Comparison of ENCODE assay signal across 25 mouse cellular contexts in the genomic region with DNA sequence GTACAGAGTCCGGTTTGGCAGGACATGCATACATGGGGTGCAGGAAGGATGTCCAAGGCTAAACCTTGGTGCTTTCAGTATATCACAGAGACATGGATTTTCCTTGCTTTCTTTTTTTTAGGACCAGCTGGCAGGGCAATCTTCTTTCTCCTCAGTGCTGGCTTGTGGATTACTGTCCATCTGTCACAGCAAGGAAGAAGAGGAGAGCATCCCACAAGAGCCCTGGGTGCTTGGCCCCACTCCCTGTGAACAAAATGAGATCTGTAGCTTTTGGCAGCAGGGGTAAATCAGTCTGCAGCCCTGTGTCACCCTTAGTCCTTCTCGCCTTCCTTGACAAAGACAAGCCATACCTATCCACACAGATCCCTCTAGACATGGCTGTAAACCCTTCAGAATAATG.
DNase-seq lines count a peak whose midpoint lies in the region; ATAC-seq and TF ChIP-seq lines count a peak whose summit lies in the region.
"Had no signal": no experiment of that assay in that cellular context is flagged by ENCODE, and none has a peak within 500 bp of the region (broad histone marks: within the 10 kb centered on the region; RNA-seq: fewer than 3 reads in every experiment).

No protein-coding gene starts in this region.

- no peak for DNase-seq in CH12.LX (ENCODE audit: extremely low read depth)
- DNase-seq in cerebellum, adult 11-12 months: peak; percentile 96
- peak; percentile 85 to 92 for DNase-seq in cerebellum, postnatal 10 days
- DNase-seq in lung, postnatal 4 days: no peak
- no peak for DNase-seq in liver
- DNase-seq: adrenal gland, adult 2 months; forebrain, postnatal 0 days; gastrocnemius, postnatal 25 days; right cerebral cortex, adult 18-20 months; right cerebral cortex, postnatal 4 days; thymus, adult 18-20 months; thymus, postnatal 4 days had no signal

- H3K4me2 ChIP-seq in hindbrain, embryonic 16.5 days (ENCODE audit: low read length): no peak overlapping the region
- no peak overlapping the region for H3K4me2 ChIP-seq in hindbrain, embryonic 13.5 days
- H3K4me2 ChIP-seq in CH12.LX (ENCODE audit: insufficient read depth, low read depth, poor library complexity, severe bottlenecking): no peak overlapping the region
- H3K4me2 ChIP-seq: heart, embryonic 15.5 days; hindbrain, embryonic 15.5 days; limb, embryonic 15.5 days; liver, embryonic 15.5 days; lung, embryonic 15.5 days had no signal

- no peak for TF ChIP-seq RAD21 in CH12.LX (IDR thresholded peaks at IDR 0.05; ENCODE audit: low read depth, low read length)

- no peak for TF ChIP-seq POLR2A in CH12.LX (IDR thresholded peaks at IDR 0.05; ENCODE audit: low read depth, low read length)

- peak; percentile 30; the same call in 1 of the 2 replicates for ATAC-seq in hindbrain, embryonic 16.5 days
- no peak for ATAC-seq in hindbrain, embryonic 13.5 days (ENCODE audit: low FRiP score)
- ATAC-seq: CD4-positive, CD25-positive, alpha-beta regulatory T cell, adult 4 months; intestine, embryonic 16.5 days; midbrain, embryonic 16.5 days; Patski had no signal

- no peak overlapping the region for H3K4me3 ChIP-seq in hindbrain, embryonic 16.5 days (ENCODE audit: low read length)
- H3K4me3 ChIP-seq in hindbrain, embryonic 13.5 days: no peak overlapping the region
- peak overlapping the region in 1 of 3 experiments; percentile 23 for H3K4me3 ChIP-seq in CH12.LX (replicated peaks in 1 of 3; ENCODE audit: low read depth in 2 of 3, low read length in 2 of 3, poor library complexity in 1 of 3)
- H3K4me3 ChIP-seq: forebrain, embryonic 10.5 days; heart, embryonic 15.5 days; hindbrain, embryonic 15.5 days; limb, embryonic 15.5 days; liver, embryonic 15.5 days; lung, embryonic 15.5 days had no signal

- TF ChIP-seq CTCF in CH12.LX (conservative IDR thresholded peaks at IDR 0.05 in 1 of 2, IDR thresholded peaks at IDR 0.05 in 1 of 2; ENCODE audit: low read depth in 2 of 2, low read length in 2 of 2): no peak

- WGBS in hindbrain, embryonic 16.5 days: 91% methylated on average over 2 of the region's 2 CpGs
- 83% methylated on average over 2 of the region's 2 CpGs for WGBS in hindbrain, embryonic 13.5 days

- no peaks in the 10 kb centered on the region for H3K27me3 ChIP-seq in hindbrain, embryonic 16.5 days (replicated peaks; ENCODE audit: control insufficient read depth, insufficient read depth, low read length)
- H3K27me3 ChIP-seq in hindbrain, embryonic 13.5 days: 0 out of 2 replicates have a peak, but pooled peaks cover 2% of the 10 kb centered on the region
- no peaks in the 10 kb centered on the region for H3K27me3 ChIP-seq in CH12.LX (replicated peaks)
- H3K27me3 ChIP-seq: heart, embryonic 15.5 days; hindbrain, embryonic 15.5 days; limb, embryonic 15.5 days; lung, embryonic 15.5 days; Patski had no signal

- H3K27ac ChIP-seq in hindbrain, embryonic 16.5 days (ENCODE audit: low read depth, low read length): no peak overlapping the region
- H3K27ac ChIP-seq in hindbrain, embryonic 13.5 days: no peak overlapping the region
- H3K27ac ChIP-seq in CH12.LX (ENCODE audit: insufficient read depth, low read depth): peak overlapping the region; percentile 29; the same call in 1 of the 2 replicates
- H3K27ac ChIP-seq: forebrain, embryonic 10.5 days; heart, embryonic 15.5 days; hindbrain, embryonic 15.5 days; limb, embryonic 15.5 days; liver, embryonic 15.5 days; lung, embryonic 15.5 days; macrophage had no signal

- dilution Hi-C loops in CH12.LX (cut with MboI; ENCODE audit: extremely low pct_ligation_motif_present, extremely low pct_unique_long_range_greater_than_20kb, low sequenced_read_pairs): no loop called here

- no peaks in the 10 kb centered on the region for H3K79me2 ChIP-seq in CH12.LX (replicated peaks; ENCODE audit: control insufficient read depth, extremely low read depth, insufficient read depth, poor library complexity, severe bottlenecking)

- TF ChIP-seq EP300 in CH12.LX (IDR thresholded peaks at IDR 0.05; ENCODE audit: low read length): no peak

- no peaks in the 10 kb centered on the region for H3K4me1 ChIP-seq in hindbrain, embryonic 16.5 days (ENCODE audit: control insufficient read depth, insufficient read depth, low read depth, low read length)
- peaks cover 12% of the 10 kb centered on the region; the same call in 1 of the 2 replicates for H3K4me1 ChIP-seq in hindbrain, embryonic 13.5 days (replicated peaks)
- H3K4me1 ChIP-seq in CH12.LX (ENCODE audit: control insufficient read depth in 1 of 2, insufficient read depth in 2 of 2): peaks cover 23 to 51% of the 10 kb centered on the region in 2 experiments
- H3K4me1 ChIP-seq: limb, embryonic 15.5 days; liver, embryonic 15.5 days had no signal

- in situ Hi-C loops in CH12.LX (cut with MboI; ENCODE audit: low pct_ligation_motif_present, low pct_unique_long_range_greater_than_20kb, low sequenced_read_pairs): no loop called here

- no peak overlapping the region for H3K9ac ChIP-seq in hindbrain, embryonic 16.5 days (ENCODE audit: low read depth, low read length)
- no peak overlapping the region for H3K9ac ChIP-seq in hindbrain, embryonic 13.5 days
- H3K9ac ChIP-seq in CH12.LX (ENCODE audit: insufficient read depth, low read depth): no peak overlapping the region
- H3K9ac ChIP-seq: forebrain, postnatal 0 days; heart, embryonic 15.5 days; hindbrain, embryonic 15.5 days; limb, embryonic 15.5 days; liver, embryonic 15.5 days; lung, embryonic 15.5 days had no signal

- no peaks in the 10 kb centered on the region for H3K9me3 ChIP-seq in hindbrain, embryonic 16.5 days (ENCODE audit: control insufficient read depth, low read length)
- no peaks in the 10 kb centered on the region for H3K9me3 ChIP-seq in hindbrain, embryonic 13.5 days
- H3K9me3 ChIP-seq in CH12.LX (replicated peaks; ENCODE audit: low read length): peaks cover 3% of the 10 kb centered on the region
- H3K9me3 ChIP-seq: forebrain, embryonic 10.5 days; heart, embryonic 15.5 days; hindbrain, embryonic 15.5 days; limb, embryonic 15.5 days; liver, embryonic 15.5 days; lung, embryonic 15.5 days had no signal

- no peaks in the 10 kb centered on the region for H3K36me3 ChIP-seq in hindbrain, embryonic 16.5 days (ENCODE audit: control insufficient read depth, insufficient read depth, low read length)
- H3K36me3 ChIP-seq in hindbrain, embryonic 13.5 days: no peaks in the 10 kb centered on the region
- H3K36me3 ChIP-seq in CH12.LX (replicated peaks in 1 of 2; ENCODE audit: control insufficient read depth in 1 of 2, insufficient read depth in 1 of 2, low read length in 1 of 2): no peaks in the 10 kb centered on the region
- H3K36me3 ChIP-seq: forebrain, embryonic 10.5 days; heart, embryonic 15.5 days; hindbrain, embryonic 15.5 days; limb, embryonic 15.5 days; liver, embryonic 15.5 days; lung, embryonic 15.5 days had no signal

TF ChIP-seq in CH12.LX, 34 proteins besides CTCF, POLR2A, EP300 and RAD21:
- TF ChIP-seq MEF2A (IDR thresholded peaks at IDR 0.05; ENCODE audit: borderline replicate concordance, low read depth, low read length): no peak
- TF ChIP-seq ZC3H11A (IDR thresholded peaks at IDR 0.05; ENCODE audit: low read depth, low read length): no peak
- TF ChIP-seq ETS1 (conservative IDR thresholded peaks at IDR 0.05; ENCODE audit: low read depth, low read length): no peak
- TF ChIP-seq POLR2AphosphoS2 (IDR thresholded peaks at IDR 0.05; ENCODE audit: low read depth, low read length): no peak
- TF ChIP-seq ELF1 (IDR thresholded peaks at IDR 0.05; ENCODE audit: low read depth, low read length): no peak
- no peak for TF ChIP-seq ZMIZ1 (IDR thresholded peaks at IDR 0.05; ENCODE audit: low read depth, low read length)

Comparison
In these comparisons a context has a peak if more than half of its experiments do, and no peak if none do; other contexts are left out.
1. DNase-seq: peak in cerebellum, adult 11-12 months (single experiment) and cerebellum, postnatal 10 days (2 of 2); none in CH12.LX (single experiment), lung, postnatal 4 days (0 of 2) and liver (single experiment).